Mouse (Mus musculus) adrenal gland, postnatal 14 days (tissue): ENCODE results near the gene Rwdd4a. TPM values are rescaled to one million over a fixed set of nuclear protein-coding genes. Genes with fewer than 3 reads are reported as not detected.
A peak's percentile ranks its signal among the peaks of the same experiment; 100 is the strongest.

Source experiments
- DNase-seq: peaks from one replicate; pipeline ENCODE4 v3.0.0; 2021; ENCODE audit warnings: mixed read lengths
- long read RNA-seq, 2 experiments: library from polyadenylated mRNA; stranded (forward); transcript quantifications; one replicate each; pipeline ENCODE4 v2.0.0; 2021
- total RNA-seq: library from RNA; stranded (reverse); gene quantifications from 2 replicates; pipeline ENCODE4 v1.2.3, GENCODE M21; 2021

Rwdd4a gene
- 59.7 and 60.9 TPM in 2 replicates for total RNA-seq
- long read RNA-seq, experiment 1, transcript Rwdd4a-205 (1 exons, 2,498 nt) = major isoform, 5 of 64 reads
- long read RNA-seq, experiment 1, partial matches to known transcripts = 4 of 64 reads
- long read RNA-seq, experiment 1, other reads (novel, unspliced or antisense) = 55 of 64 reads
- long read RNA-seq, experiment 2, partial matches to known transcripts = 1 of 30 reads
- long read RNA-seq, experiment 2, other reads (novel, unspliced or antisense) = 27 of 30 reads

DNA sequence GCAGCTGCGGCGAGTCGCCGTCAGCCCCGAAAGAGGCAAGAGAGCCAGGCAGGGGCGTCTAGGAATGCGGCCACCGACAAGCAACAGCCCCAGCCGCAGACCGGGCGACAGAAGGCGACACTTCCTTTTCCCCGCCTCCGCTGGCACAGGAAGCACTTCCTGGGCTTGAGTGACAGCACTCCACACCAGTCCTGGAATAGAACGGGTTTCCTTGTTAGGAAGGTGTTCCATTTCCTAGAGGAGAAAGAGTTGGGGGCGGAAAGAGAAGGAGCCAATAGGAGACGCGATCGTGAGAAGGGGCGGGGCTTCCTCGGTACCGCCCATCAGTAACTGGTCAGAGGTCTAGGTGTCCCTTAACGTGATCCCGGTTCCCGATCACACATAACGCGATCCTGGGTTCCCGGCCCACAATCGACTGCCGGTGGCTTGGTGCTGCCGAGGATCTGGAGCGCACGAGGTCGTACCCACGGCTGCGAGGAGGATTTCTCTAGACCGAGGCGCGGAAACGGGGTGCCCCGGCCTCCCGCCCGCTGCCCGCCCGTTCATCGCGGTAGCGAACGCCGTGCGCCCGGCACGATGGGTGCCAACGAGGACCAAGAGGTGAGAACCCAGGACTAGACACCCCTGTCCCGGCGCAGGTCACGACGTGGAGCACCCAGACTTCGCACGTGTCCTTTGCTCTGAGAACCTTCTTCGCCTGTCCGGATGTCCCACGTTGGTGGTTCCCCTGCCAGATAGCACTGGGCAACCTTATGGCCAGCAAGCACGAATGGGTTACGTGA lies at the start of gene Rwdd4a, which contains the start of gene Trappc11:
Gene Rwdd4a (plus strand): TSS at position 321 of the 782 bp plus-strand sequence.
Gene Trappc11 (minus strand): TSS at position 127 of the 782 bp plus-strand sequence.
- peak; percentile 97 for DNase-seq

DNA sequence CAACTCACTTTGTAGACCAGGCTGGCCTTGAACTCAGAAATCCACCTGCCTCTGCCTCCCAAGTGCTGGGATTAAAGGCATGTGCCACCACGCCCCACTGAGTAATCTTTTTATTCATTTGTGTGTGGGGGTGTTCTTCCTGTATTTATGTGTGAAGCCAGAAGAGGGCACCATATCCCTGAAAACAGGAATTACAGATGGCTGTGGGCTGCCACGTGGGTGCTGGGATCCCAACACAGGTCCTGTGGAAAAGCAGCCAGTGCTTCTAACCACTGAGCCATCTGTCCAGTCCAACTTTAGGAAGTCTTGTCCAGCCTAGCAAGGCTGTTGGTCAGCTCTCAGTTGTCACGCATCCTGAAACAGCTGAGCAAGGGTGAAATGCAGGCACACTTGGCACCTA lies 46.2 kb upstream of the Rwdd4a start:
- DNase-seq = no peak

DNA sequence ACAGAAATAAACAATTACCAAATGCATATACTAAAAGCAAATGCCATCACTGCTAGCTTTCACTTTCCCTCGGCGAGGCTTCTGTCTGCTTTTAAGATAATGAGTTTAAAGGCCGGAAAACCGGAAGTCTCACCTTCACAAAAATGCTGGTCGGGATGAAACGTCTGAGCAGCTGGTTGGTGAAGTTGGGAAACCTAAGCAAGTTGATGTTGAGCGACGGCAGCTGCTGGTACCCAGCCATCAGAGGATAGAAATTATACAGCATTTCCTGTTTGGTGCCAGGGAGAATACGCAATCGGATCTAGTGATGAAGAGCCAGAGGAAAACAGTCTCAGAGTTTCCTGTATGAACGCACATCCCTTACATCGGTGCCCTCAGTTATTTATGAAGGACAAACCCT lies 40.4 kb upstream of the Rwdd4a start:
- DNase-seq = no peak

DNA sequence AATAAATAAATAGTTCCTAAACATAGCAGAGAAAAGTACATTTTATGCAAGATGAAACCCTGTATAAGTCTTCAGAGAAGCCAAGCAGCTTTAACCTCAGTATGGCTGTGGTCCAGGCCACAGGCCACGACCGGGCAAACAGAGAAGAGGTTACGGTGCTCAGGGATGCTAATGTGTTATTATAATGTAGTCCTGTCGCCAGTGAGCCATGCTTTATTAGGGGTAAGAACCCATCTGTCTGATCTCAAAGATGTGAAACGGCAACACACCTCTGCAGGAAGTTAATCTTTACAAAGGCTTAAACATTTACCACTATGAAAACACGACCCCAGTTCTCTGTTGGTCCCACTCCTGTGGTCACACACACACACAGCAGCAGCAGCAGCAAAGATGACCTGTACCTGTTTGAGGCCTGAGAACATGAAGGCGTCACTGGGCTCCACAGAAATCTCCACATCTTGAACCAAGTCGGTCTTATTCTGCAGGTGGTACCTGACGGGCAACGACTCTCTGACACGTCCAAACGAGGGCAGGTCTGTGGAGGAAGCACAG lies 38.8 kb upstream of the Rwdd4a start:
- no peak for DNase-seq

DNA sequence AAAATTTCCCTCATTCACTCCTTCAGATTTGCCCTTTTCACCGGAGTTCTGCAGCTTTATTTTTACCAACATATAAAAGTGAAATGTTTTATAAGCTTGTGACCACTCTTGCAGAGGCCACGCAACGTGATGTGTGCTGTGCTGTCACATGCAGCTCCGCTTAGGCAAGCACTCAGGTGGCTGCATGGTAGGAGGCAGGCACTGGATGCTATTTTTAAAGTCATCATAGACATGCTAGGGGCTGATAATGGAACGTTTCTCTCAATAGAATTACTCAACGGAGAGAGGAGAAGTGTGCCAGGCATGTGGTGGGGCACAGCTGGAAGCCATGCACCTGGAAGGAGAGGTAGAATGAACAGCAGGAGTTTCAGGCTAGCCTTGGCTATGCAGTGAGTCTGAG lies 38.0 kb upstream of the Rwdd4a start:
- DNase-seq = no peak

DNA sequence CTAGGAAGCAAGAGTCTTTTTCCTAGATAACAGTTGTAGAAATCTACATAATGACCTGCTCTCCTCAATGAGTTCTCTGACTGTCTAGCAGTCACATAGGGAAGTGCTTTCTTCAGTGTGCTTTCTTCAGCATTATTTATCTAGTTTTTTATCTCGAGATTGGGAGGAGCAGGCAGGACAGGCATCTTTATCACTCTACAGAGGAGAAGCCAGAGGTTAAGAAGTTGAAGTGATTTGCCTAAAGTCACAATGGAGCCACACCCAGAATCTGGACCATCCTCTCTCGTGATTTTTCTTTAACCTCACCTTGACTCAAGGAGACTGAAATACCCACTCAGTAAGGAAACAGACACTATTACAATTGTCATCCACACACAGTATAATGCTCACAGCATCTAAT lies 31.5 kb upstream of the Rwdd4a start:
- DNase-seq = no peak

DNA sequence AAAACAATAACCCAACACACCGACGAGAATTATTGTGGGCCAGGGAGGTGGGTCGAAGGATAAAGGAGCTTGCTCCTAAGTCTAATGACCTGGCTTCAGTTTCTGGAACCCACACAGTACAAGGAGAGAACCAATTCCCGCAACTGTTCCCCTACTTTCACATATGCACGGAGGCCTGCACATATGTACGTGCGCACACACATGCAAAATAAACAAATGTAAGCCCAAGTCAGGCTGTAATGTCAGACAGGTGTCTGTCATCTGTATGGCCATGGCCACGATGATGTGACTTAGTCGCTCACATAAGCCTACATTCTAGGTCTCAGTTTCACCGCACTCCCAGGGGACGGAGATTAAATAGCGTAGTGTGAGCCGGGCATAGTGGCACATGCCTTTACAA lies 30.9 kb upstream of the Rwdd4a start:
- DNase-seq = no peak

DNA sequence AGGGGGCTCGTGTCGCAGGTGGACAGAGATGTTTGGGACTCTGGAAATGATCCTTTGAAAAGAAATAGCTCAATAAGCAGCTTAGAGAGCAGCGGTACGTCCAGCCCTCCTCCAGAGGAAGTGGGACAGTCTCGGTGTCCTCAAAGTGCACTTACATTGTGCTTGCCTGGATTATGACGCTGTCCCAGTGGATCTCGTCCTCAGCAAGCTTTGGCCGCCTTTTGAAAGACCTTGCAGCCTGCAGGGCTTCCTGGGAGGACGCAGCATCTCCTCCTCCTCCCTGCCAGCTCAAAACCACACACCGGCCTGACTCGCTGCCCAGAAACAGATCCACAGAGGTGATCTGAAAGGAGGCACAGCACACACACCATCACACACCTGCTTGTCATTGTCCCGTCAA lies 28.0 kb upstream of the Rwdd4a start:
- DNase-seq = no peak

DNA sequence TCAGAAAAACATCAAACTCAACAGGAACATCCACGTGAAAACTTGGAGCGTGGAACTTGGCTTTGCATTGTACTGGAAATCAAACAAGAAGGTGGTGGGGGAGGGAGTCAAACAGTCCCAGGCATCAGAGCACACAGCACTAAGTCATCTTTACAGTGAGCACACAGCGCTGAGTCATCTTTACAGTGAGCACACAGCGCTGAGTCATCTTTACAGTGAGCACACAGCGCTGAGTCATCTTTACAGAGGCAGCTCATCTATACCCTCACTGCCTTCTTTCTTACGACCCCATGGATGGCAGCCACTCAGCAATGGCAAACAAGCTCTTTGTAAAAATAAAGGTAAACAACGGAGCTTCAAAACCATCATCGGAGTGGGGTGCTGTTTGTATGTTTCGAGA lies 22.5 kb upstream of the Rwdd4a start:
- DNase-seq = no peak

DNA sequence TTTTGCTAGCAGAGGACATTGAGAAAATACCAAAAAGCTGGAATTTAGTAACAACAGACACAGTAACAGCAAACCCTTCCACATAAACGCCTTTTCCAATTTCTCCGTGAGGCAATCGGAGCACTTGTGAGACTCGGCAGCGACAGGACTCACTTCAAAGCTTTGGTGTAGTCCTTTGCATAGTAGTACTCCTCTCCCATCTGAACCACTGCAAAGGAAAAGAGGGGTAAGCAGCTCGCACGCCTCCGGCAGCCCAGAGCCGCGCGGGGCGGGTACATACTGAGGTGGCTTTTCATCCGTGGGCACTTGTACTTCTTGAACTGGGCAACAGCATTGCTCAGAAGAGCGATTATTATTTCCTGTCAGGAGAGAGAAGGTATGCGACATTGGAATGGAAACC lies 19.9 kb upstream of the Rwdd4a start:
- no peak for DNase-seq

DNA sequence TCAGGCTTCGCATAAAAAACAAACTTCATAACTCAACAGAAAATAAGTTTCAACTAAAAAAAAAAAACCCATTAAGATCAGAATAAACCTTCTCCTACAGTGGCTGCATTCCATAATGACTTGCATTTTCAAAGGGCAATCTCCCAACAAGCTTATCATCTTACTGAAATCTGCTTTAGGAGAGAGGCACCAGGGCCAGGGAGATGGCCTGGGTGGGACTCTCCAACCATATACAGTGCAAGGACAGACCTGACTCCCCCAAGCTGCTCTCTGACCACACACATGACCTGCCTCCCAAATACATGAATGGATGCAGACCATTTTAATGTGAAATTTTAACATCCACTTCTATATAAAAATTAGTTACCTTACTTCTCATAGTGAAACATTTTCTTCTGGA lies 5.4 kb upstream of the Rwdd4a start:
- no peak for DNase-seq

DNA sequence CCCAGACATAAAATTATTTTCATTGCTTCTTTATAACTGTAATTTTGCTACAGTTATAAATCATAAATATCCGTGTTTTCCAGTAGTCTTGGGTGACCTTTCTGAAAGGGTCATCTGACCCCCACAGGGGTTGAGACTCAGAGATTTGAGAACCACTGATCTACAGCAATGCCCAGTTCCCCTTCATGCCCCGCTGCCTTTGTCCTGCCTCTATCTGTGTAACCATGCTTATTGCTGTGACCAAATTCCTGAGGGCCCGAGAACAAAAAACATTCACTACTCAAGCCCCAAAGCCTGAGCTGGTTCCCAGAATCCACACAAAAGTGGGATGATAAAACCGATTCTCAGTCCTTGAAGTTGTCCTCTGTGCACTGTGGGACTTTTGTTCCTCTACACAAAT lies 4.9 kb downstream of the Rwdd4a start:
- DNase-seq = no peak

DNA sequence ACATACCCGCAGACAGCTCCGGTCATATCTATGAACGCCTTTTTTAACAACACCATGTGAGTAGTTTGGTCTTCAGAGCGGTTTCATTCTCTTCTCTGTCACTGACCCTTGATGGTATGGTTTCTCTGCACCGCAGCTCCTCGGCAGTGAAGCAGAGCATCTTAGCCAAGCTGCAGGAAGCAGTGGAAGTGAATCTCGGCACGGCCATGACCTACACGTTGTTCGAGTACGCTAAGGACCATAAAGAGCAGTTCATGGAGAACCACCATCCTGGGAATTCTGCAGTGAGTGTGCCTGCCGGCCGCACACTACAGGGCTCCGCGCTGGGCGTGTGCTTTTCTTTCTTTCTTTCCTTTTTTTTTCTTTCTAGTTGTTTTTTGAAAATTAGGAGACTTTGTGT lies 9.3 kb downstream of the Rwdd4a start:
- no peak for DNase-seq

DNA sequence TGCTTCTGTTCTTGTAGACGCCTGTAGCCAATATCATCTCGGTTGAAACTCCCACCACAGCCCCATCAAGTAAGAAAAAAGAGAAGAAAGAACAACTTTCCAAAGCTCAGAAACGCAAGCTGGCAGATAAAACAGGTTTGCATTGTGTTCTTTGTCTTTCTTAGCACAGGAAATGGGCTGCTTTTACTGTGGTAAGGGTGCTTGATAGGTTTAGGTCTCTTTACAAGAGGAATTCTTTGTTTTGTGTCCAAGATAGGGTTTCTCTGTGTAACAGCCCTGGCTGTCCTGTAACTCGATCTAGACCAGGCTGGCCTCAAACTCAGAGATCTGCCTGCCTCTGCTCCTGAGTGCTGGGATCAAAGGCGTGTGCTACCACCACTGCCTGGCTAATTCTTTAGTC lies 10.6 kb downstream of the Rwdd4a start:
- DNase-seq = no peak

DNA sequence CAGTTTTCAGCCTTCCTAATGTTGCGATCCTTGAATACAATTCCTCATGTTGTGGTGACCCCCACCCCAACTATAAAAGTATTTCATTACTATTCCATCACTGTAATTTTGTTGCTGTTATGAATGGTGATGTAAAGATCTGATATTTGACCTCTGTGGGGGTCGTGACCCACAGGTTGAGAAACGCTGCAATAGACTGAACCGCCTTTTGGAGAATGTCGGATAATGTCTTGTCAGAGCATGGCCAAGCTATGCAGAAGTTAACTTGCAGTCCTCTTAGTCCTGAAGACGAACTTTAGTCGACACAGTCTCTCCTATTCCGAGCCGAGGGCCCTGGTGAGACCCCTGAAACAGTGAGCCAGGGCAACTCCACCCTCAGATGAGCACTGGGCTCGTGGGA lies 13.6 kb downstream of the Rwdd4a start:
- DNase-seq = no peak

DNA sequence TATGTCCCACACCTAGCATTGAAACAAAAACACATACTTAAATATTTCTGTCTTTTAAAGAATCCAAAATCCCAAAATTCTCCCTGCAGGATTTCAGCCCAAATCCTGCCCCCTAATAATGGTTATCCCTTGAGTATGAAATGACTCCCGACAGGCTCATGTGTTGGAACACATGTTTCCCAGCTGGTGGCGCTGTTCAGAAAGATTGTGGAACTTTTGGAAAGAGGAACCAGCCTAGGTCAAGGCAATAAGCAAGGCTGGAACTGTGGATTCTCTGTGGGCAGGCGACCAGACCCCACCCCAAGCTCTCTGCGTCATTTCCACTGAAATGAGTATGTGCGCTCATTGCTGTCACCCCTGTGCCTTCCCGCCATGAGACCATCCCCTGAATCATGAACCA lies 20.1 kb downstream of the Rwdd4a start:
- DNase-seq = peak; percentile 52

DNA sequence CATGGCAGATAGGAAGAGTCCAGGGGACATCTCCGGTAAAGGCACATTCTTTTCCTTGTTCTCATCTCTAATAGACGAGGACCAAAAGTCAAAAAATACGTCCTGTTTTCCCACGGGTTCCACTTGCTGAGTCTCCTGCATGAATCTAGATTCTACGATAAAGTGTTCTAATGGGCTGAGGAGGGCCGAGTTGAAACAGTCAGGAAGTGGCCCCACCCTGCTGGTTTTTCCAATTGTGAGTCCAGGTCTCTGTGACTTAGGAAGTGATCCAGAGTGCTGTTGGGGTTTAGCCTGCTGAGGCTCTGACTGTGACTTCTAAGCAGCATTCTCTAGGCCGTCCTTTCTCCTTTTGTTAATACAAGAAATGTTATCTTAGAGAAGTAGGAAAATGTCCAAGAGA lies 23.0 kb downstream of the Rwdd4a start:
- no peak for DNase-seq

DNA sequence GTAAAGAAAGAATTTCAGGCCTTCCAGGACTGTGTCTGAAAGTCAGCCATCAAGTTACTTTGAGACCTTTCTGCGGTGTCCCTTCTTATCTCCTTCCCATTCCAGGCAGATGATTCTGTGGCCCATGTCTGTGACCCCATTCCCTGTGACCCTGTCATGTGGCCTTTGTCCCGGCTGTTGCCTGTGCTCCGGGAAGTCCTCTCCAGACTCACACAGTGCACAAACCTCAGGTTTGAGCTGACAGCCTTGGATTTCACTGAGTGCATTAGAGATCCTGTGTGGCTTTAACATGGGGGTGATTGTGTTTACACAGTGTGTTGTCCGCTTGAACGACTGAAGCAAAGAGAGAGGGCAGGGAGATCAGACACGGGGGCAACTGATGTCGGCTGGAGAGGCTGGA lies 24.8 kb downstream of the Rwdd4a start:
- DNase-seq = no peak

DNA sequence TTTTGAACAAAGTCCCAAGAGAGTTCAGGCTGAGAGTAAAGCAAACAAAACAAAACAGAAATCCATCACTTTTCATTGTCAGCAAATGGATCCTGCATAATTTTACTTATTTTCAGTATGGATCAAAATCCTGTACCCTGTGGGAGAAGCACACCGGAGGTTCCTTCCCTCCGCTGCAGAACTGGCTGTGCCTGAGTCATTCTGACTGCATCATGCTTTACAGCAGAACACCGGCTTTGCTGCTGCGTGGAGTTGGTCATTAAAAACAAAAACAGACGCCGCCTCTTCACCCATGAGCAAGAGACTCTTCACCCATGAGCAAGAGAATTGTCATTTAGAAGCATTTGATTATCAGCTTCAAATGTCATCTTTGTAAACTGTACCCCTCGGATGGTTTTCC lies 27.3 kb downstream of the Rwdd4a start:
- no peak for DNase-seq

DNA sequence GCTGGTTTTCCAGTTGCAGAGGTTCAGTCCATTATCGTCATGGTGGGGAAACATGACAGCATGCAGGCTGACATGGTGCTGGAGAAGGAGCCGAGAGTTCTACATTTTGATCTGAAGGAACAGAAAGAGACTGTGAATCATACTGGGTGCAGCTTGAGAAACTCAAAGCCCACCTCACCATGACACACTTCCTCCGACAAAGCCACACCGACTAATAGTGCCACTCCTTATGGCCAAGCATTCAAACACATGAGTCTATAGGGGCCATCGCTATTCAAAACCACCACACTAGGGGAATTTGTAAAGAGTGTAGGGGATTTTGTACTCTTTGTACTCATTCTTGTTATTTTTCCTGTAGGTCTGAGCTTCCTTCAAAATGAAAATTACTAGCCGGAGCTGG lies 33.1 kb downstream of the Rwdd4a start:
- no peak for DNase-seq

DNA sequence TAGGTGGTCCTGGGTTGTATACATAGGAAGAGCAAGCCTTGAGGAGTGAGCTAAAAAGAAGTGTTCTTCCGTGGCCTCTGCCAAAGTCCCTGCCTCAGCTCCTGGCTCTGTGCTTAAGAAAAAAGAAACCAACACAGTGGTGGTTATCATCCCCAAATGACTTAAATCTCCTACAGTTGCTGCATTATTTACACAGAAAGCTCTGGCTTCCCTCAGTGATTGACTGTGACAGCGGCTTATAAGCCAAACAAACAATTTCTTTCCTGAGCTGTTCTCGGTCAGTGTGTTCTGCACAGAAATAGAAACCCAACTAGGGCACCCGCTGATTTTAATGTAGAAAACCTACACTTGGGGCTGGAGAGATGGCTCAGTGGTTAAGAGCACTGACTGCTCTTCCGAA lies 34.6 kb downstream of the Rwdd4a start:
- DNase-seq = no peak

DNA sequence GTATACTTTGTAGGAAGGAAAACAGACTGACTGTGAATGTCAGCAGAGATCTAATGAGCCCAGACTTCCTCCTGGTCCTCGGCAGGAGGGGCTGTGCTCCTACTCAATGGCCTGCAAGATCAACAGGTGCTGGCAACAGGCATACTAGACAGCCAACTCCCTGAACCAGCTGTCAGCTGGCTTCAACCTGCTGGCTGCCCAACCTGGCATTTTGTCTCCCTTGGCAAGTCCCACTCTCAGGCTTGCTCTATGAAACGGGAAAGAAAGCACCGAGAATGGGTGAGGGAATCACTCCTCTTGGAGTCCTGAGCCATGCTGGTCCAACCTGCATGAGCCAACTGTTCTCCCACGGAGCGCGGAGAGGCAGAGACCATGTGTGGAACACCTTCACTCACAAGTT lies 36.7 kb downstream of the Rwdd4a start:
- DNase-seq = no peak

DNA sequence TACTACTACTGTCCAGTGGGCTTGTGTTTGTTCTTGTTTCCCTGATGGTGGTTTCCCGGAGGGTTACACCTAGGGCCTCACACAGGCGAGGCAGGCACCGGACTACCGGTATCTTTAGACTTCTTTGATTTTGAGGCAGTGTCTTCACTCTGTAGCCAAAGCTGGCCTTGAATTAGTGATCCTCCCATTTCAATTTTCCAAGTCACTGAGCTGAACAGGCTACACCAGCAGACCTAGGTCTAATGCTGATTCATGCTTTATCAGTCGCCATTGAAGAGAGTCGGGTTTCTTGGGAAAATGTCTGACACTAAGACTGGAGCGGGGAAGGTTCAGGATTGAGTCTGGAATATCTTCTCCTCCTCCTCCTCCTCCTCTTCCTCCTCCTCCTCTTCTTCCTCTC lies 40.0 kb downstream of the Rwdd4a start:
- DNase-seq = no peak

DNA sequence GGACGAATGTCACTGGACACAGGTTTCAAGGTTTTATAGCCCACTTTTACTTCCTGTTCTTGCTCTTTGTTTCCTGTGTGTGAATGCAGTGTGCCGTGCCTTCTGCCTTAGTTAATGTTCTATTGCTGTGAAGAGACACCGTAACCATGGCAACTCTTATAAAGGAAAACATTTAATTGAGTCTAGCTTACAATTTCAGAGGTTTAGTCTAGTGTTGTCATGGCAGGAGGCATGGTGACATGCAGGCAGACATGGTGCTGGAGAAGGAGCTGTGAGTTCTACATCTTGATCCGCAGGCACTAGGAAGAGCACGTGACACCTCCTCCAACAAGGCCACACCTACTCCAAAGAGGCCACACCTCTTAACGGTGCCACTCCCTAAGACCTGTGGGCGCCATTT lies 48.0 kb downstream of the Rwdd4a start:
- DNase-seq = no peak
